Mouse (Mus musculus) hindbrain, embryonic 16.5 days (tissue): ENCODE measurements at regions not wholly inside any gene's neighbourhood (a gene's known extent, or its start where the extent isn't known, plus 50 kb on each side); places are given as distances from the start of the nearest gene placed in this dataset.

Source experiments
- ATAC-seq: fragments of 200-750 bp; cut with Nextera tagmentation; 2 replicates; pipeline ENCODE4 v1.8.0; 2017; ENCODE audit warnings: moderate TSS enrichment, moderate library complexity
- H3K27ac ChIP-seq: fragments of 300-500 bp; sonication (generic); 2 replicates; pipeline ENCODE4 v1.5.1; 2014; ENCODE audit warnings: low read depth, mild to moderate bottlenecking, control low read depth, low read length, moderate library complexity
- H3K27me3 ChIP-seq: fragments of 300-500 bp; sonication (generic); replicated peaks from 2 replicates; pipeline ENCODE4 v1.6.1; 2014; ENCODE audit warnings: low read length; ENCODE audit not compliant: control insufficient read depth, insufficient read depth
- H3K36me3 ChIP-seq: fragments of 300-500 bp; sonication (generic); 2 replicates; pipeline ENCODE4 v1.6.1; 2014; ENCODE audit warnings: mild to moderate bottlenecking, low read length, moderate library complexity, mixed read lengths; ENCODE audit not compliant: control insufficient read depth, insufficient read depth
- H3K4me1 ChIP-seq: fragments of 300-500 bp; sonication (generic); 2 replicates; pipeline ENCODE4 v1.6.1; 2014; ENCODE audit warnings: low read depth, low read length; ENCODE audit not compliant: control insufficient read depth, insufficient read depth
- H3K4me2 ChIP-seq: fragments of 300-500 bp; sonication (generic); 2 replicates; pipeline ENCODE4 v1.6.1; 2014; ENCODE audit warnings: mild to moderate bottlenecking, low read length, control low read depth, moderate library complexity
- H3K4me3 ChIP-seq: fragments of 300-500 bp; sonication (generic); 2 replicates; pipeline ENCODE4 v1.5.1; 2014; ENCODE audit warnings: mild to moderate bottlenecking, low read length, control low read depth, moderate library complexity
- H3K9ac ChIP-seq: fragments of 300-500 bp; sonication (generic); 2 replicates; pipeline ENCODE4 v1.6.1; 2014; ENCODE audit warnings: low read depth, mild to moderate bottlenecking, control low read depth, low read length, moderate library complexity
- H3K9me3 ChIP-seq: fragments of 300-500 bp; sonication (generic); 2 replicates; pipeline ENCODE4 v1.6.1; 2014; ENCODE audit warnings: mild to moderate bottlenecking, low read length, moderate library complexity; ENCODE audit not compliant: control insufficient read depth
- WGBS: fragments of 180-500 bp; shearing (Covaris S2); extraction: QIAGEN DNeasy Blood & Tissue Kit; methylation state at CpG from one replicate; pipeline ENCODE4 v1.1.7; 2014; 5-methylcytosine and 5-hydroxymethylcytosine counted together

DNA sequence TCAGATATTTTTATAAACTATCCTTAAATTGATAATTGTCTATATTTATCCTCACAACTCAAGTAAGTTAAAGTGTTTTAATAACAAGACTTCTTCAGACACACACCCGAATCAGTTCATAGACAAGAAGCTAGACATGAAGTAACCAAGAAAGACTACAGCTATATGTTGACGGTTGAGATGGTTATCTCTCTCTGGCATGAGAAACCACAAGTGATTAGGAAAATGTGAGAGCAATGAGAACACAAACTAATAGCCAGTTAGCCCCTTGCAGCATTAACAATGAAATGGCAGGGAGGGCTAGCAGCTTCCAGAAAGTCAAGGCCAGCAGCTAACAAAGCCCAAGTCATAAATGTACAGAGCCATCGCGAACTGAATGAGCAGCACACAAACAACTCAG lies 333.8 kb upstream of the Rag2 start:
- ATAC-seq: no peak
- no peak overlapping the region for H3K4me2 ChIP-seq
- no peaks in the 10 kb centered on the region for H3K27me3 ChIP-seq
- no peaks in the 10 kb centered on the region for H3K9me3 ChIP-seq
- no peak overlapping the region for H3K27ac ChIP-seq
- H3K4me1 ChIP-seq: no peaks in the 10 kb centered on the region
- H3K36me3 ChIP-seq: no peaks in the 10 kb centered on the region
- no peak overlapping the region for H3K9ac ChIP-seq
- WGBS: 96% methylated on average over 4 of the region's 4 CpGs
- no peak overlapping the region for H3K4me3 ChIP-seq

DNA sequence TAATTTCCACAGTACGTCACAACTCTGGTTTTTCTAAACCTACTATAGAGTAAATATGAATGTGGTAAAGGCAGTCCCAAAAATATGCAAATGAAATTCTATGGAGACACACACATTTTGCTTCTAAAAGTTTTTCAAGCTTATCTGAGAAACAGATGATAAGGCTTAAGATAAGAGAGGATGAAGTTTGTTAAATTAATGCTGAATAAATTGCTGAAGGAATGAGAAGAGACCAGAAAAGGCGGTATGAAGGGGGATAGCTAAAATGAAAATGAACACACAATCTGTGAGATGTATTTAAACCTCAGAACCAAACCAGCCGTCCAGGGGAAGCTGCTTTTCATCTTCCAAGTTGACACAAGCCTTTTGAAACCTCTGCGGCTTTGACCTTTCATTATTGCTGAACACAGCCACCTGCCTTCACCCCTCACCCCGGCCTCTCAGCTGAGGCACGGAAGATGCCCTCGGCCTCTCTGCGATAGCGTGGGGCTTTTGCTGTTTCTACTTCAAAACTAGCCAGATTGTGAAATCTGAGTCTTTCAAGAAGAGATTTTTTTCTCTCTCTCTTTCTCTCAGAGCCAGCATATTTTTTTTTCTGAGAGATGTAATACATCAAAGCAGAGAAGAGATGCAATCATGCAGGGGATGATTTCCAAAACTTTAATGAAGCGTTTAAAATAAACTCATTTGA lies 328.7 kb upstream of the Rag2 start:
- 30% methylated on average over 10 of the region's 10 CpGs for whole genome bisulfite sequencing
- H3K4me2 ChIP-seq: no peak overlapping the region
- no peak for ATAC-seq
- 0 out of 2 replicates have a peak, but pooled peaks cover 2% of the 10 kb centered on the region for H3K9me3 ChIP-seq
- no peak overlapping the region for H3K4me3 ChIP-seq
- H3K4me1 ChIP-seq: peaks cover 5% of the 10 kb centered on the region; the same call in 1 of the 2 replicates
- H3K27ac ChIP-seq: no peak overlapping the region
- no peaks in the 10 kb centered on the region for H3K27me3 ChIP-seq
- no peaks in the 10 kb centered on the region for H3K36me3 ChIP-seq
- H3K9ac ChIP-seq: no peak overlapping the region

DNA sequence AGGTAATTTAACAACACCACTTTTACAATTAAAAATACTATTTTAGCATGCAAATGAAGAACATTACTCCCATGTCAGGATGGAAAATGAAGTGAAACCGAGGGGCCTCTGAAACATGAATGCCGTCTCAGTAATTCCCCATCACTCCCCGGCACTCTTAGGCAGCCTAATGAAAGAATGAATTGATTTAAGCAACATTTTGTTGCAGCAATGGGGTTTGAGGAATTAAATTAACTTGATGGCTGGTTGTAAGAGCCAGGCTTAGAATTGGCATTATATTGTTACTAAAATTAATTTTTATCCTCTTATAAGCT lies 328.2 kb upstream of the Rag2 start:
- 0 out of 2 replicates have a peak, but pooled peaks cover 2% of the 10 kb centered on the region for H3K9me3 ChIP-seq
- H3K4me2 ChIP-seq: no peak overlapping the region
- H3K4me1 ChIP-seq: peaks cover 5% of the 10 kb centered on the region; the same call in 1 of the 2 replicates
- H3K27ac ChIP-seq: no peak overlapping the region
- H3K4me3 ChIP-seq: no peak overlapping the region
- WGBS: 28% methylated on average over 3 of the region's 3 CpGs
- H3K27me3 ChIP-seq: no peaks in the 10 kb centered on the region
- H3K9ac ChIP-seq: no peak overlapping the region
- no peaks in the 10 kb centered on the region for H3K36me3 ChIP-seq
- 0 out of 2 replicates have a peak, but pooled peaks have one; percentile 20 for ATAC-seq

DNA sequence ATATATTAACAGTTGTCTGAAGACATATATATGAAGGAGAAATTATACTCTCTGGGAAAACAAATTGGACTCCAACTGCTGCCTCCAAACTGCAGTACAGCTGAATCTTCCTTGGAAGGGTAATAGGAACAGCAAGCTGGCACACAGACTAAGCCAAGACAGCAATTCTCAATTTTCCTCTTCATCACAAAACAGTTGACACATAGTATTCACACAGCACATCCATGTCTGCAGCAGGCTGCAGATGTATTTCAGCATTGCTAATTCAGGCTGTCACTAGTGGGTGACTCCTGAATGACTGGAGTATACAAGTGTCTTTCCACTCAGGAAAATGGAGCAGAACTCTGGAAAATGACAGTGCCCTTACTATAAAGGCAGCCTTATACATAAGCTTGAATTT lies 327.7 kb upstream of the Rag2 start:
- peak; percentile 58; the same call in 1 of the 2 replicates for ATAC-seq

DNA sequence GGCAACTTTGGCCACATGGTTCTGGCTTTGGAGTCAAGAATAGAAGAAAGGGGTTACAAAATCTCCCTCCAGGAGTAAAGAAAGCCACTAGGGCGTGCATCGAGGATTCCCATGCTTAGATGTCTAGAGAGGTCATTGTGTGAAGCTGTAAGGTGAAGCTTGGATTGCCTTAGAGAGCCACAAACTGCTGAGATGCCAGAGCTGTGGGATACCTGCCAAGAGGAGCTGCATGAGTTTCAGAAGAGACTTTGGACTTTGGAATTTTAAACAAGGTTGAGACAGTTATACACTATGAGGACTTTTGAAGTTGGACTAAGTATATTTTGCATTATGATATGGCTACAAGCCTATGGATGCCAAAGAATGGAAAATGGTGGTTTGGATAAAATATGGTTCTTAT lies 325.4 kb upstream of the Rag2 start:
- Histone ChIP-seq H3K36me3 (no peaks in the 10 kb centered on the region), H3K9ac (no peak overlapping the region), H3K27me3 (no peaks in the 10 kb centered on the region), H3K9me3 (0 out of 2 replicates have a peak, but pooled peaks cover 2% of the 10 kb centered on the region), H3K27ac (no peak overlapping the region), H3K4me3 (no peak overlapping the region), H3K4me2 (no peak overlapping the region), H3K4me1 (peaks cover 5% of the 10 kb centered on the region; the same call in 1 of the 2 replicates)
- WGBS: 88% methylated on average over 2 of the region's 2 CpGs
- no peak for ATAC-seq

More for the DNA sequence above, 327.7 kb upstream of the Rag2 start:
- H3K9me3 ChIP-seq: 0 out of 2 replicates have a peak, but pooled peaks cover 2% of the 10 kb centered on the region
- H3K4me2 ChIP-seq: no peak overlapping the region
- H3K4me3 ChIP-seq: no peak overlapping the region
- H3K27ac ChIP-seq: no peak overlapping the region
- no peaks in the 10 kb centered on the region for H3K36me3 ChIP-seq
- no peak overlapping the region for H3K9ac ChIP-seq
- peaks cover 5% of the 10 kb centered on the region; the same call in 1 of the 2 replicates for H3K4me1 ChIP-seq
- no peaks in the 10 kb centered on the region for H3K27me3 ChIP-seq

DNA sequence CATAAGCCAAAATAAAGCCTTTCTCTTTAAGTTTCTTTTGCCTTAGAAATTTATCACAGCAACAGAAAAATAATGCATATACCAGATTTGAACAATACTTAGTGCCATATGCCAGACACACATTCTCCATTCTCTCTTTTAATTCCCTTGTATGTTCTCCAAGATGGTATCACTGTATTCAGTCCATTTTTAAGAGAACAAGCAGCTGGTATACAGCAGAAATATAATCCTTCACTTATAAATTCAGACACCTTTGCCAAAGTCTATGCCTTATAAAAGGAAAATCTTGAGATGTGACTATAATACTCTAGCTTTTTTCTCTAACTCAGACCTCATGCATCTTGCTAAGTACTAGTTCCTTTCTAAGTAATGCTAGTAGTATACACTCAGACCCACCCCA lies 324.4 kb upstream of the Rag2 start:
- Histone ChIP-seq H3K9ac (no peak overlapping the region), H3K4me3 (no peak overlapping the region), H3K27me3 (no peaks in the 10 kb centered on the region), H3K27ac (no peak overlapping the region), H3K9me3 (0 out of 2 replicates have a peak, but pooled peaks cover 2% of the 10 kb centered on the region), H3K4me1 (peaks cover 5% of the 10 kb centered on the region; the same call in 1 of the 2 replicates), H3K36me3 (no peaks in the 10 kb centered on the region), H3K4me2 (no peak overlapping the region)
- no peak for ATAC-seq

DNA sequence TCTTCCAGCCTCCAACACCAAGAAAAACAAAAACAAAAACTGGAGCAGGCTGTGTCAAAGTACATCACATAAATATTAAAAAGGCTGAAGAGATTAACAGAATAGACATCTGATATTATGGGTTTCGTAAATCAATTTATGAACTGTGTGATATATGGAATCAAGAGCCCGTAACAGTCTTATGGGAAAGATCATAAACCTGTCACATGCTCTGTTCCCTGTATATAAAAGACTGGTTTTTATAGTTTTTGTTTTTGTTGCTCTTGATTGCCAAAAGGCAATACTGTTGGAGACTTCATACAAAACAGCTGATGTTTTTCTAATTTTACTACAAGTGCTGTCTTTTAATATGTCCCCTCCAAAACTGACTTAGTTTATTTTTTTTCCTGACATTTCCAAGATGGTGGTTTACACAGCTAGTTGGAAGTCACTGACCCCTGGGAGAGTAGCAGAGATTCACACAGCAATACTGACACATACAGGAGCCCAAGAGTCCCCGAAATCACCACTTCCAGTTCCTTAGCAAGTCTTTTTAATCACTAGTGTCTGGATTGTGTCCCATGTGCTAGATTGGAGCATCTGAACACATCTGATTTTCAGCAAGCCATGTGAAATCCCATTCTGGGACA lies 303.1 kb upstream of the Rag2 start:
- no peak for ATAC-seq
- H3K4me2 ChIP-seq: no peak overlapping the region
- no peaks in the 10 kb centered on the region for H3K9me3 ChIP-seq
- H3K4me3 ChIP-seq: no peak overlapping the region
- no peak overlapping the region for H3K9ac ChIP-seq
- no peaks in the 10 kb centered on the region for H3K36me3 ChIP-seq
- H3K4me1 ChIP-seq: no peaks in the 10 kb centered on the region
- WGBS: 85% methylated on average over 3 of the region's 3 CpGs
- no peak overlapping the region for H3K27ac ChIP-seq
- H3K27me3 ChIP-seq: no peaks in the 10 kb centered on the region

DNA sequence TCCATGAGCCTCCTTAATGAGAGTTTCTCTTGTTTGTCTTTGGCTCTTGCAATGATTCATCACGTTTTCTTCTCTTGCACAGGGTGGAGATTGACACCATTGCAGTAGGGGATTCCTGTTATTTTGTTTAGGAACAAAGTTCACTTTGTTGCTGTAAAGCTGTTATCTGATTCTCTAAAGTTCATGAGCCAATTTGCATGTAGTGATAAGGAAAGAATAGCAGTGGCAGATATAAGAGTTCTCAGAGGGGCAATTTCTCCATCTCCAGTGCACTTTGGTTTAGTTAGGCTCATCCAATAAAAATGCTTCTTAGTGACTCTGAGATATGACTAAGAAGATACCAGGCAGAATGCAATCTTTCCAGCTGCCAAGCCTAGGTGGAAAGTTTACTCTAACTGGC lies 267.8 kb upstream of the Rag2 start:
- Histone ChIP-seq H3K36me3 (no peaks in the 10 kb centered on the region), H3K4me1 (no peaks in the 10 kb centered on the region), H3K9me3 (no peaks in the 10 kb centered on the region), H3K9ac (no peak overlapping the region), H3K4me3 (no peak overlapping the region), H3K27ac (no peak overlapping the region), H3K4me2 (no peak overlapping the region), H3K27me3 (no peaks in the 10 kb centered on the region)
- ATAC-seq: no peak
- 31% methylated on average over 1 of the region's 1 CpGs for WGBS

DNA sequence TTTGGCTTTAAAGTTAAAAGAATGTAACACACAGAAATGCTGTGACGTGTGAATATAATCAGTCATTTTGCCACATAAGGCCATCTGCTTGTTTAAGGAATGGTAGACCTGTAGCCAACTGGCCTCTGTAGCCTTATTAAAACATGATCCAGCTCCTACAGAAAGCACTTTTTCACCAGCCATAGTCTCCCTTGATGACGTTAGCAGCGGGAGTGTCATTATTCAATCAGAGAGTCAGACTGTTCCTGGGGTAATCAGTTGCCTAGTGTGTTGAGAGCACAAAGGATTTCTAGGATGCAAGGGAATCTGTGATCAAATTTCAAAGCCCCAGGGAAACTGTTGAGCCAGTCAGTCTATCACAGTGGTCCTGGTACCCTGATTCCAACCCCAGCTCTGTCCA lies 260.3 kb upstream of the Rag2 start:
- no peak overlapping the region for H3K4me2 ChIP-seq
- H3K36me3 ChIP-seq: no peaks in the 10 kb centered on the region
- no peaks in the 10 kb centered on the region for H3K4me1 ChIP-seq
- 38% methylated on average over 3 of the region's 3 CpGs for WGBS
- no peak overlapping the region for H3K9ac ChIP-seq
- H3K27me3 ChIP-seq: no peaks in the 10 kb centered on the region
- no peak for ATAC-seq
- H3K9me3 ChIP-seq: no peaks in the 10 kb centered on the region
- no peak overlapping the region for H3K27ac ChIP-seq
- no peak overlapping the region for H3K4me3 ChIP-seq
